Mouse (Mus musculus) small intestine, adult 2 months (tissue): ENCODE data around the gene Hist3h2a. TPM values are rescaled to one million over a fixed set of nuclear protein-coding genes. Genes with fewer than 3 reads are reported as not detected.

Experiments used
- H3K27ac ChIP-seq: fragments of 200-500 bp; 2 replicates; pipeline ENCODE4 v1.5.1; 2012; ENCODE audit warnings: low read depth, low read length, control low read depth, inconsistent platforms; ENCODE audit not compliant: insufficient read depth
- H3K27me3 ChIP-seq: fragments of 200-500 bp; 2 replicates; pipeline ENCODE4 v1.6.1; 2012; ENCODE audit warnings: mild to moderate bottlenecking, moderate library complexity, low read length, inconsistent platforms; ENCODE audit not compliant: control insufficient read depth, insufficient read depth
- H3K36me3 ChIP-seq: fragments of 200-500 bp; 2 replicates; pipeline ENCODE4 v1.6.1; 2012; ENCODE audit warnings: mild to moderate bottlenecking, low read length, control low read depth, inconsistent platforms; ENCODE audit not compliant: control insufficient read depth, insufficient read depth
- H3K4me1 ChIP-seq: fragments of 200-500 bp; 2 replicates; pipeline ENCODE4 v1.6.1; 2012; ENCODE audit warnings: low read length, inconsistent platforms, mixed read lengths; ENCODE audit not compliant: control insufficient read depth, insufficient read depth, insufficient read length
- H3K4me3 ChIP-seq: fragments of 200-500 bp; 2 replicates; pipeline ENCODE4 v1.5.1; 2012; ENCODE audit warnings: low read depth, mild to moderate bottlenecking, control low read depth, inconsistent platforms, low read length, moderate library complexity
- CTCF ChIP-seq: fragments of 200-500 bp; IDR thresholded peaks from 2 replicates; pipeline ENCODE4 v1.5.1; 2012; ENCODE audit warnings: low read depth, mild to moderate bottlenecking, control low read depth, inconsistent platforms, low read length, moderate library complexity, mixed read lengths; ENCODE audit not compliant: insufficient replicate concordance, insufficient read length; ENCODE audit errors: extremely low read depth
- POLR2A ChIP-seq: fragments of 200-500 bp; IDR thresholded peaks from 2 replicates; pipeline ENCODE4 v1.6.1; 2012; ENCODE audit warnings: low read depth, mild to moderate bottlenecking, control low read depth, inconsistent platforms, low read length, moderate library complexity
- WGBS: fragments of 180-500 bp; shearing (Covaris S2); methylation state at CpG from one replicate; pipeline ENCODE4 v1.1.7; 2018; 5-methylcytosine and 5-hydroxymethylcytosine counted together
- polyA plus RNA-seq: library from polyadenylated mRNA; depleted of rRNA; stranded (reverse); fragments of >200 nt; gene quantifications from 2 replicates; pipeline ENCODE4 v1.2.3, GENCODE M21; 2012

Gene Hist3h2a
- polyA plus RNA-seq, 1 experiment: 12.1 TPM

- TF ChIP-seq CTCF (no peak), POLR2A (no peak)
- H3K36me3 ChIP-seq: peaks cover 14% of the 10 kb centered on the region
Observed at GRCm38 (mm10) chr11:58978706-58979030, 24.2 kb downstream of the Hist3h2a start.

GRCm38 (mm10) chr11:58979183-58979582, 24.7 kb downstream of the Hist3h2a start:
- Histone ChIP-seq H3K36me3 (peaks cover 19% of the 10 kb centered on the region), H3K27ac (peak overlapping the region; percentile 6; the same call in 1 of the 2 replicates), H3K4me1 (peaks cover 27% of the 10 kb centered on the region), H3K4me3 (peak overlapping the region; percentile 97), H3K27me3 (no peaks in the 10 kb centered on the region)
- TF ChIP-seq POLR2A (no peak), CTCF (no peak)
- 34% methylated on average over 3 of the region's 3 CpGs for WGBS

More at GRCm38 (mm10) chr11:58978706-58979030, 24.2 kb downstream of the Hist3h2a start:
- H3K4me3 ChIP-seq: peak overlapping the region; percentile 97
- peaks cover 27% of the 10 kb centered on the region for H3K4me1 ChIP-seq
- H3K27ac ChIP-seq: peak overlapping the region; percentile 86
- WGBS: 1% methylated on average over 5 of the region's 5 CpGs
- H3K27me3 ChIP-seq: no peaks in the 10 kb centered on the region

- Histone ChIP-seq H3K27ac (peak overlapping the region; percentile 6; the same call in 1 of the 2 replicates), H3K36me3 (peaks cover 24% of the 10 kb centered on the region)
Observed at GRCm38 (mm10) chr11:58979661-58980060, 25.2 kb downstream of the Hist3h2a start.

GRCm38 (mm10) chr11:58980381-58980990, 26.0 kb downstream of the Hist3h2a start:
- TF ChIP-seq CTCF (no peak), POLR2A (no peak)
- no peaks in the 10 kb centered on the region for H3K27me3 ChIP-seq
- no peak overlapping the region for H3K27ac ChIP-seq
- peaks cover 30% of the 10 kb centered on the region for H3K4me1 ChIP-seq
- 38% methylated on average over 5 of the region's 5 CpGs for WGBS
- no peak overlapping the region; the same call in 1 of the 2 replicates for H3K4me3 ChIP-seq
- peaks cover 30% of the 10 kb centered on the region for H3K36me3 ChIP-seq

More at GRCm38 (mm10) chr11:58979661-58980060, 25.2 kb downstream of the Hist3h2a start:
- 34% methylated on average over 7 of the region's 7 CpGs for WGBS
- TF ChIP-seq POLR2A (no peak), CTCF (no peak)
- no peaks in the 10 kb centered on the region for H3K27me3 ChIP-seq
- peak overlapping the region; percentile 36 for H3K4me3 ChIP-seq
- H3K4me1 ChIP-seq: peaks cover 27% of the 10 kb centered on the region

- Histone ChIP-seq H3K4me3 (no peak overlapping the region), H3K4me1 (peaks cover 30% of the 10 kb centered on the region), H3K36me3 (peaks cover 37% of the 10 kb centered on the region), H3K27me3 (no peaks in the 10 kb centered on the region), H3K27ac (no peak overlapping the region)
- TF ChIP-seq POLR2A (no peak), CTCF (peak; percentile 76)
- WGBS: 18% methylated on average over 14 of the region's 14 CpGs
Observed at GRCm38 (mm10) chr11:58981541-58982447, 27.3 kb downstream of the Hist3h2a start.

GRCm38 (mm10) chr11:58982471-58983097, 28.1 kb downstream of the Hist3h2a start:
- H3K36me3 ChIP-seq: peaks cover 42% of the 10 kb centered on the region
- H3K27ac ChIP-seq: no peak overlapping the region
- peaks cover 28% of the 10 kb centered on the region for H3K4me1 ChIP-seq
- 90% methylated on average over 18 of the region's 18 CpGs for WGBS
- TF ChIP-seq POLR2A: no peak
- no peak for TF ChIP-seq CTCF
- H3K27me3 ChIP-seq: no peaks in the 10 kb centered on the region
- H3K4me3 ChIP-seq: no peak overlapping the region
